Mouse (Mus musculus) brain, adult 2 months (tissue): ENCODE measurements around the gene Scgb1b20.
"Not testable (repeated sequence)": the region's sequence is repeated elsewhere in the genome, so short reads cannot be mapped to it uniquely, and the experiment has no call there.

Experiments
- DNase-seq: peaks from one replicate; pipeline ENCODE4 v3.0.0; 2011; ENCODE audit warnings: low read depth, low spot score

Scgb1b20 gene

DNA sequence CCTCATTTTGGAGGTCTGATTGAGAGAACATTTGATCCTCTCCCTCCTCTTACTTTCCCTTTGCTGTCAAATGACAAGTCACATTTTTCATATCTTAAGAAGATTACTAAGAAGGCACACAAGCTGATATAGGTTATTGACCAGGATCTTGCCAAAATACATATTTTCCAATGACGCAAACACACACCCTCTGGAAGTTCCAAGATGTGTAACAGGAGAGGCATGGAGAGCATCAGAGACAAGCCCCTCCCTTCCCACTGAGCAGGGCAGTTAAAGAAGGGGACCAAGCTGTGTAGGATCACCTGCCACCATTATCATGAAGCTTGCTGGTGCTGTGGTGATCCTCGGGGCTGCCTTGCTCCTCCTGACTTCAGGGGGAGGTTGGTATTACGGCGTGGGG, at the start of gene Scgb1b20:
Scgb1b20 (plus strand) TSS at position 301 of the 400 bp plus-strand sequence.
- not testable (repeated sequence) for DNase-seq

DNA sequence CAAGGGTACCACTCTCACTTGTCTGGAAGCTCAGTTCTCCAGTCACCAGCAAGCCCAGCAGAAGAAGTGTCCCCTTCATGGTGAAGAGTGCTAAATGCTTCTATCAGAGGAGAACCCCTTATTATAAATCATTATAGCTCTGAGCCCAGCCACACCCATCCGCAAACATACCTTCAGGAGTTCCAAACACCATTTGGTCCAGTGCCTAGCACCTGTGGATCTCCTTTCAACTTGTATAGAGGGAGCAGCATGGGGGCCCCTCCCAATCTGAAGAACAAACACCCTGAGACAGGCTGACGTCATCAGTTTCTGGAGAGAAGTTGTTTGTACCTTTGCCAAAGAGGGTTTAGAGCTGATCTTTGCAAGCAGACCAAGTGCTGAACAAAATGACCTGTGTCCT, 6.8 kb upstream of the Scgb1b20 start, which contains the start of gene Scgb2b20:
Scgb2b20 (minus strand) TSS at position 101 of the 400 bp plus-strand sequence.
- DNase-seq, result not testable (repeated sequence)

DNA sequence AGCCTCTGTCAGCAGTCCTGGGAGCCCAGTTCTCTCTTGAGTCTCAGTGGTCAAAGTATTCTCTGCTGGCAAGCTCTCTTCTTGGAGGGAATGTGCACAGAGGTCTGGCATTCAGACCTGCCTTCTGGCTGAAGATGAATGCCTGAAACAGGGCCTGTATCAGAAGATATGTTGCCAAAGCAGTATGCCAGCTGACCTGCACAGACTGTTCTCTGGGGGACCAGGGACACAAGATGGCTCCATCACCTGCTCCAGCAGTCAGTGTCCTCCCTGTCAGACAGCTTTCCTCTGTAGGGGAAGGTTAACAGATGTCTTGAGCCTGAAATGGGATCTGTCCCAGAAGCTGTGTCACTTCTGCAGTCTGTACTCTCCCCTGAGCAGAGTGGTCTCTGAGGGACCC, 26.7 kb downstream of the Scgb1b20 start:
- DNase-seq, result not testable (repeated sequence)

GRCm38 (mm10) chr7:33401650-33402049, 28.6 kb downstream of the Scgb1b20 start:
- no peak for DNase-seq

DNA sequence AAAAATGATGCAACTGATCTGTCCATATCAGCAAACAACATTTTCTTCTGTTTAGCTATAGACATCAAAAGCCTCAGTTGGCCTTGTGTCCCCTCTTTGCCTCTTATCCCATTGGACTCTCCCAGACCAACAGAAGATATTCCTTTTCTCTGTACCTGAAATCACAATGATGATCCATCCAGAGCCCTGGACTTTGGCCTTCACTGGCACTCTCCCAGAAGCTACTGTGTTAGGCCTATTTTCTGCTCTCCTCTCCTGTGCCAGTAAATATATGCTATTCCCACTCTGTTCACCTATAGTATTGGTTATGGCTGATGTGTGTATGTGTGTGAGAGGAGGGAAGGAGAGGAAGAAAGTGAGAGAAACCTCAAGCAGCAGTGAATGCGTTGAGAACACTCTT, 36.6 kb downstream of the Scgb1b20 start:
- DNase-seq, result not testable (repeated sequence)
